Mouse (Mus musculus): ENCODE data around the gene Pgm2l1. TPM values are rescaled to one million over a fixed set of nuclear protein-coding genes. Genes with fewer than 3 reads are reported as not detected.

Gene Pgm2l1
- polyA plus RNA-seq (2016; fragmentation: Nextera tagmentation; extraction: Ambion mirVana): 11.8 and 14.3 TPM in 2 replicates

- Histone ChIP-seq H3K36me3 (no peaks in the 10 kb centered on the region), H3K9ac (replicated peaks) (peak within 1 kb of the TSS; percentile 70), H3K27ac (replicated peaks) (peak within 1 kb of the TSS; percentile 92), H3K4me1 (peaks cover 9% of the 10 kb centered on the region), H3K4me3 (peak within 1 kb of the TSS; percentile 59), H3K9me3 (no peaks in the 10 kb centered on the region), H3K4me2 (replicated peaks) (peak within 1 kb of the TSS; percentile 68), H3K27me3 (no peaks in the 10 kb centered on the region)
- WGBS: under 1% methylated on average over 49 of the region's 72 CpGs
- ATAC-seq (ENCODE audit: low FRiP score, low read depth): peak; percentile 97
These were observed at the start of gene Pgm2l1 for GRCm38 (mm10) chr7:100227158-100227875. TSS of gene Pgm2l1 (plus strand) at chr7:100227394.

- Histone ChIP-seq H3K36me3 (no peaks in the 10 kb centered on the region), H3K4me2 (replicated peaks) (peak overlapping the region; percentile 64), H3K9me3 (no peaks in the 10 kb centered on the region), H3K27me3 (peaks cover 55% of the 10 kb centered on the region), H3K4me1 (peaks cover 13% of the 10 kb centered on the region), H3K9ac (replicated peaks) (peak overlapping the region; percentile 46; the same call in 1 of the 2 replicates), H3K27ac (replicated peaks) (no peak overlapping the region), H3K4me3 (peak overlapping the region; percentile 34)
- 8% methylated on average over 30 of the region's 30 CpGs for WGBS
- no peak for ATAC-seq (ENCODE audit: low FRiP score, low read depth)
These were observed 48.9 kb upstream of the Pgm2l1 start for GRCm38 (mm10) chr7:100178016-100178890.

GRCm38 (mm10) chr7:100178891-100179233 lies 48.3 kb upstream of the Pgm2l1 start:
- no peak for ATAC-seq (ENCODE audit: low FRiP score, low read depth)
- Histone ChIP-seq H3K9me3 (no peaks in the 10 kb centered on the region), H3K27me3 (peaks cover 55% of the 10 kb centered on the region), H3K4me3 (peak overlapping the region; percentile 34), H3K36me3 (no peaks in the 10 kb centered on the region), H3K4me1 (peaks cover 13% of the 10 kb centered on the region), H3K4me2 (replicated peaks) (peak overlapping the region; percentile 64), H3K9ac (replicated peaks) (no peak overlapping the region), H3K27ac (replicated peaks) (no peak overlapping the region)
- WGBS: 1% methylated on average over 15 of the region's 15 CpGs

- H3K4me2 ChIP-seq (replicated peaks): no peak overlapping the region
- H3K9me3 ChIP-seq: no peaks in the 10 kb centered on the region
- H3K4me1 ChIP-seq: peaks cover 13% of the 10 kb centered on the region
- H3K9ac ChIP-seq (replicated peaks): no peak overlapping the region
- ATAC-seq (ENCODE audit: low FRiP score, low read depth): no peak
- no peak overlapping the region for H3K4me3 ChIP-seq
- no peak overlapping the region for H3K27ac ChIP-seq (replicated peaks)
- H3K27me3 ChIP-seq: peaks cover 55% of the 10 kb centered on the region
- H3K36me3 ChIP-seq: no peaks in the 10 kb centered on the region
- WGBS: 60% methylated on average over 7 of the region's 7 CpGs
These were observed 47.8 kb upstream of the Pgm2l1 start for GRCm38 (mm10) chr7:100179394-100179793.

- no peaks in the 10 kb centered on the region for H3K36me3 ChIP-seq
- ATAC-seq (ENCODE audit: low FRiP score, low read depth): no peak
- H3K9ac ChIP-seq (replicated peaks): no peak overlapping the region
- H3K27me3 ChIP-seq: peaks cover 55% of the 10 kb centered on the region
- H3K4me3 ChIP-seq: no peak overlapping the region
- H3K4me1 ChIP-seq: peaks cover 13% of the 10 kb centered on the region
- no peaks in the 10 kb centered on the region for H3K9me3 ChIP-seq
- no peak overlapping the region for H3K27ac ChIP-seq (replicated peaks)
- WGBS: 71% methylated on average over 7 of the region's 7 CpGs
- no peak overlapping the region for H3K4me2 ChIP-seq (replicated peaks)
These were observed 47.3 kb upstream of the Pgm2l1 start for GRCm38 (mm10) chr7:100179836-100180407.

GRCm38 (mm10) chr7:100181176-100181575 lies 46.0 kb upstream of the Pgm2l1 start:
- no peaks in the 10 kb centered on the region for H3K9me3 ChIP-seq
- no peak for ATAC-seq (ENCODE audit: low FRiP score, low read depth)
- no peak overlapping the region for H3K9ac ChIP-seq (replicated peaks)
- no peak overlapping the region for H3K27ac ChIP-seq (replicated peaks)
- WGBS: 84% methylated on average over 2 of the region's 2 CpGs
- H3K4me3 ChIP-seq: no peak overlapping the region
- H3K36me3 ChIP-seq: no peaks in the 10 kb centered on the region
- peaks cover 13% of the 10 kb centered on the region for H3K4me1 ChIP-seq
- H3K27me3 ChIP-seq: peaks cover 52% of the 10 kb centered on the region
- no peak overlapping the region for H3K4me2 ChIP-seq (replicated peaks)

GRCm38 (mm10) chr7:100181614-100182013 lies 45.6 kb upstream of the Pgm2l1 start:
- Histone ChIP-seq H3K4me2 (replicated peaks) (no peak overlapping the region), H3K9me3 (no peaks in the 10 kb centered on the region), H3K9ac (replicated peaks) (no peak overlapping the region), H3K4me3 (no peak overlapping the region), H3K36me3 (no peaks in the 10 kb centered on the region), H3K4me1 (peaks cover 13% of the 10 kb centered on the region), H3K27ac (replicated peaks) (no peak overlapping the region), H3K27me3 (peaks cover 52% of the 10 kb centered on the region)
- WGBS: 77% methylated on average over 3 of the region's 3 CpGs
- no peak for ATAC-seq (ENCODE audit: low FRiP score, low read depth)

GRCm38 (mm10) chr7:100182388-100182787 lies 44.8 kb upstream of the Pgm2l1 start:
- Histone ChIP-seq H3K27me3 (peaks cover 46% of the 10 kb centered on the region), H3K4me1 (peaks cover 13% of the 10 kb centered on the region), H3K9ac (replicated peaks) (no peak overlapping the region), H3K27ac (replicated peaks) (no peak overlapping the region), H3K4me2 (replicated peaks) (no peak overlapping the region), H3K36me3 (no peaks in the 10 kb centered on the region), H3K4me3 (no peak overlapping the region), H3K9me3 (no peaks in the 10 kb centered on the region)
- no peak for ATAC-seq (ENCODE audit: low FRiP score, low read depth)
- 87% methylated on average over 3 of the region's 3 CpGs for WGBS

GRCm38 (mm10) chr7:100187601-100188000 lies 39.6 kb upstream of the Pgm2l1 start:
- Histone ChIP-seq H3K4me3 (no peak overlapping the region), H3K4me1 (no peaks in the 10 kb centered on the region), H3K9me3 (no peaks in the 10 kb centered on the region), H3K27ac (replicated peaks) (no peak overlapping the region), H3K36me3 (no peaks in the 10 kb centered on the region), H3K4me2 (replicated peaks) (no peak overlapping the region), H3K27me3 (0 out of 2 replicates have a peak, but pooled peaks cover 4% of the 10 kb centered on the region), H3K9ac (replicated peaks) (no peak overlapping the region)
- no peak for ATAC-seq (ENCODE audit: low FRiP score, low read depth)
- WGBS: 25% methylated on average over 7 of the region's 7 CpGs

GRCm38 (mm10) chr7:100190167-100190566 lies 37.0 kb upstream of the Pgm2l1 start:
- Histone ChIP-seq H3K27ac (replicated peaks) (no peak overlapping the region), H3K4me2 (replicated peaks) (no peak overlapping the region), H3K4me1 (no peaks in the 10 kb centered on the region), H3K27me3 (0 out of 2 replicates have a peak, but pooled peaks cover 4% of the 10 kb centered on the region), H3K36me3 (no peaks in the 10 kb centered on the region), H3K9ac (replicated peaks) (no peak overlapping the region), H3K4me3 (no peak overlapping the region), H3K9me3 (no peaks in the 10 kb centered on the region)
- WGBS: 33% methylated on average over 4 of the region's 4 CpGs
- ATAC-seq (ENCODE audit: low FRiP score, low read depth): no peak

GRCm38 (mm10) chr7:100190778-100191177 lies 36.4 kb upstream of the Pgm2l1 start:
- 0 out of 2 replicates have a peak, but pooled peaks cover 4% of the 10 kb centered on the region for H3K27me3 ChIP-seq
- H3K36me3 ChIP-seq: no peaks in the 10 kb centered on the region
- no peak for ATAC-seq (ENCODE audit: low FRiP score, low read depth)
- H3K4me2 ChIP-seq (replicated peaks): no peak overlapping the region
- H3K9me3 ChIP-seq: no peaks in the 10 kb centered on the region
- no peaks in the 10 kb centered on the region for H3K4me1 ChIP-seq
- 2% methylated on average over 4 of the region's 4 CpGs for WGBS
- no peak overlapping the region for H3K27ac ChIP-seq (replicated peaks)
- no peak overlapping the region for H3K9ac ChIP-seq (replicated peaks)
- H3K4me3 ChIP-seq: no peak overlapping the region

GRCm38 (mm10) chr7:100201191-100201590 lies 26.0 kb upstream of the Pgm2l1 start:
- WGBS: 85% methylated on average over 3 of the region's 3 CpGs
- ATAC-seq (ENCODE audit: low FRiP score, low read depth): no peak

More at GRCm38 (mm10) chr7:100201191-100201590, 26.0 kb upstream of the Pgm2l1 start:
- H3K27ac ChIP-seq (replicated peaks): no peak overlapping the region
- no peak overlapping the region for H3K4me3 ChIP-seq
- H3K36me3 ChIP-seq: no peaks in the 10 kb centered on the region
- H3K4me1 ChIP-seq: no peaks in the 10 kb centered on the region
- H3K4me2 ChIP-seq (replicated peaks): no peak overlapping the region
- no peak overlapping the region for H3K9ac ChIP-seq (replicated peaks)
- H3K27me3 ChIP-seq: no peaks in the 10 kb centered on the region
- no peaks in the 10 kb centered on the region for H3K9me3 ChIP-seq

Data from midbrain, embryonic 12.5 days (tissue).